Mouse (Mus musculus) yolk sac, embryonic 10.5 days (tissue): ENCODE data around the gene Htra1.

Experiments
- DNase-seq: peaks from one replicate; pipeline ENCODE4 v3.0.0-alpha.2; 2017; ENCODE audit warnings: low spot score

Htra1 gene

DNA sequence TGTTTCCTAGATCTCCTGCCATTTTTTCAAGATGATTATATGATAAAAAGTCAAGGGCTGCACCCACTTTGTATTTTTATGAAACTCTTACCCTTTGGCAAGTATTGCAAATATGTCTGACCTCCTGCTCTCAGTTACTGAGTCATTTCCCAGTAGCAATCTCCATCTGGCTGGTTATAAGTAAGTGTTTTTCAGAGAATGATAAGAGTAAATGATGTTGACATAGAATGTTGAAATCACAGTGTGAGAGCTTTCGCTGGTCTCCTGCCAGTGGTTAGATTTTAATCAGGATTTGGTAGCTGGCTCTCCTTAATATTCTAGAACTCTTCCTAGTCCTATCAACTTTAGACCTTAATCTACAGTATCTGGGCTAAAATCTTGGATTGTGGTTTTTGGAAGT lies 76.0 kb downstream of the Htra1 start:
- no peak for DNase-seq

GRCm38 (mm10) chr7:131019181-131019580 lies 83.3 kb downstream of the Htra1 start:
- no peak for DNase-seq

DNA sequence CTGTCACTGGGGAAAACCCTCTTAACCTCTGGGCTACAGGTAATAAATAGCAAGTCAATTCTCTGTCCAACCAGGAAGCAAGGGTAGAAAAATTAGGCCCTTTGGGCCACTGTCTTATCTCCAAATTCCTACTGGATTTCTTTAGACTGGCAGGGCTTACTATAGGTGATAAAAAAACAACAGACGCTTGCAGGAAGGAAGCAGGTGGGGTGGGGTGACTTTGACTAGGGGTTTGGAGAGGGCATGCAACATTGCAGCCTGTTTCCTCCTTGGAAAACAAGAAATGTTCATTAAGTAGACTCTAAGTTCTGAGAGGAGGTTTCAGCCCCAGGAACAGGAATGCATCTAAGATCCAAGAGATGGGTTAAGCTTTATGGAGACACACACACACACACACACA lies 88.9 kb downstream of the Htra1 start:
- no peak for DNase-seq

- DNase-seq = no peak
Observed at GRCm38 (mm10) chr7:131027557-131027956, 91.6 kb downstream of the Htra1 start.

GRCm38 (mm10) chr7:131031755-131032154 lies 95.8 kb downstream of the Htra1 start, which contains the start of gene Dmbt1:
TSS of gene Dmbt1 (plus strand) at chr7:131032053.
- no peak for DNase-seq
